Mouse (Mus musculus) forelimb bud, embryonic 11.5 days (tissue): ENCODE data around the gene Def8.

Experiments
- DNase-seq: peaks from one replicate; pipeline ENCODE4 v3.0.0-alpha.2; 2012; ENCODE audit warnings: low read depth, low spot score

The Def8 gene

GRCm38 (mm10) chr8:123423441-123423840, at the start of gene Def8:
TSS of gene Def8 (plus strand) at chr8:123423527.
- no peak for DNase-seq

- peak; percentile 94 for DNase-seq
Measured at GRCm38 (mm10) chr8:123374239-123374578, 49.1 kb upstream of the Def8 start.

GRCm38 (mm10) chr8:123375701-123376100, 47.6 kb upstream of the Def8 start:
- no peak for DNase-seq

GRCm38 (mm10) chr8:123376106-123376505, 47.2 kb upstream of the Def8 start:
- DNase-seq, result no peak

GRCm38 (mm10) chr8:123381711-123382110, 41.6 kb upstream of the Def8 start:
- no peak for DNase-seq

- DNase-seq, result no peak
Measured at GRCm38 (mm10) chr8:123382516-123382915, 40.8 kb upstream of the Def8 start.

GRCm38 (mm10) chr8:123384883-123385540, 38.3 kb upstream of the Def8 start:
- no peak for DNase-seq

- DNase-seq, result no peak
Measured at GRCm38 (mm10) chr8:123387041-123387440, 36.3 kb upstream of the Def8 start.

GRCm38 (mm10) chr8:123387801-123388200, 35.5 kb upstream of the Def8 start:
- DNase-seq, result no peak

- DNase-seq, result no peak
Measured at GRCm38 (mm10) chr8:123389026-123389425, 34.3 kb upstream of the Def8 start.

- no peak for DNase-seq
Measured at GRCm38 (mm10) chr8:123398308-123398707, 25.0 kb upstream of the Def8 start.

GRCm38 (mm10) chr8:123401936-123402335, 21.4 kb upstream of the Def8 start:
- DNase-seq, result no peak

GRCm38 (mm10) chr8:123402730-123403326, 20.5 kb upstream of the Def8 start:
- DNase-seq, result no peak

GRCm38 (mm10) chr8:123404521-123404920, 18.8 kb upstream of the Def8 start:
- no peak for DNase-seq

GRCm38 (mm10) chr8:123406786-123407185, 16.5 kb upstream of the Def8 start, which contains the start of gene Mc1r:
TSS of gene Mc1r (plus strand) at chr8:123407107.
- DNase-seq, result peak; percentile 65

- no peak for DNase-seq
Measured at GRCm38 (mm10) chr8:123407612-123408011, 15.7 kb upstream of the Def8 start.

- DNase-seq, result no peak
Measured at GRCm38 (mm10) chr8:123408586-123409544, 14.5 kb upstream of the Def8 start.

GRCm38 (mm10) chr8:123410049-123410587, 13.2 kb upstream of the Def8 start:
- no peak for DNase-seq

- no peak for DNase-seq
Measured at GRCm38 (mm10) chr8:123410788-123411187, 12.5 kb upstream of the Def8 start.

GRCm38 (mm10) chr8:123411246-123411645, 12.1 kb upstream of the Def8 start, which contains the start of gene Tubb3:
TSS of gene Tubb3 (plus strand) at chr8:123411424.
- DNase-seq, result peak; percentile 62

GRCm38 (mm10) chr8:123411781-123412327, 11.5 kb upstream of the Def8 start:
- DNase-seq, result no peak
